Mouse (Mus musculus) ES-CJ7 (cell line): Measurements from ENCODE around the gene Siah1b.

ENCODE experiments used
- DNase-seq: peaks from one replicate; pipeline ENCODE4 v3.0.0; 2011; ENCODE audit warnings: low read depth, low spot score

Siah1b gene

DNA sequence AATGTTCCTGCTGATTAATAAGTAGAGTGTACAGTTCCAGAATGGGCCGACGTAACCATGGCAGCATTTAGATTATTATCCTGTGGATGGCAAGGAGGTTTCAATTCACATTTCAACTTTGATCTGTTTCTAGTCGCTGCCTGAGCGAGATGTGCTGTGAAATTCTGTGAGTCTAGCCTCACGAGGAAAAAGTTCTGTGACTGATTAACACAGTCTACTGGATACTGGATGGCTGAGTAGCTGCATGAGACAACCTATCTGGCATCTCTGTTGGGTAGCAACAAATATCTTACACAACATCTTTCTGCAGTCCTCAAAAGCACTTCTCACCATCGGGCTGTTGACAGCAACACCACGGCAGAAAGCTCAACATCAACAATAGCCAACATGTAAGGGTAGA lies 43.8 kb downstream of the Siah1b start:
- DNase-seq = no peak

DNA sequence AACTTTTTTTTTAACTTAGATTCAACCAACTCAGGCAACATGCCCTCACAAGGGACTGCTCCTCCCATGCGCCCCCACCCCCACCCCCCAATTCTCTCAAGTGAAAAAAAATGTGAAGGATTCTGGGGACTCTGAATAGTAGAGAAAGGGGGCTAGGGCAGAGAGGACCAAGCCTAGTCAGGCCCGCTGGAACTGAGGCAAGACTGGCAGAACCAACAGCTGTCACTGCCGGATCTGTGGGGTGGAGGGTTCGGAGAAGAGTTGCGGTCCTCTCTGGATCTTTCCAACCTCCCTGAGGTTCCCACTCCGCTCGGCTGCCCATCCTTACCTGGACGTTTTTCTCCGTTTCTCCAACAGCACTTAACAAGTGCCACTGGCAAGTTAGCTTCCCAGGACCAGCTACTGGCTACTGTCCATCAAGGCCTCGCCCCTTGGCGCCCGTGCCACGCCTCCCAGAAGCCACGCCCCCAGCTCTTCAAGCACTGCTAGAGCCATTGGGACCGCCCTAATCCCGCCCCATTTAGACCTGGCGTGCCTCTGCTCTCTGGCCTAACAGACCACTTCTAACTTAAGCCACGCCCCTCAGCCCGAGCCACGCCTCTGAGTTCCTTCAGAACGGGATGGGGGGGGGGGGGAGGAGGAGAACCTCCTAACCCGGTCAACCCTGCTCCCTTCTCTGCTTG lies 48.5 kb downstream of the Siah1b start, which contains the start of gene Car5b:
Car5b (minus strand) TSS at position 391 of the 683 bp plus-strand sequence.
- peak; percentile 92 for DNase-seq
